Mouse (Mus musculus) lung, embryonic 15.5 days (tissue): Measurements from ENCODE around the gene Flt3l. TPM values are rescaled to one million over a fixed set of nuclear protein-coding genes. Genes with fewer than 3 reads are reported as not detected.
A peak's percentile ranks its signal among the peaks of the same experiment; 100 is the strongest.
"Not testable (repeated sequence)": the region's sequence is repeated elsewhere in the genome, so short reads cannot be mapped to it uniquely, and the experiment has no call there.

ENCODE experiments used
- ATAC-seq: fragments of 200-750 bp; cut with Nextera tagmentation; 2 replicates; pipeline ENCODE4 v1.8.0; 2017; ENCODE audit warnings: moderate number of reproducible peaks, borderline replicate concordance; ENCODE audit not compliant: low FRiP score, low TSS enrichment; ENCODE audit errors: extremely low read depth
- H3K27ac ChIP-seq: fragments of 300-500 bp; sonication (generic); 2 replicates; pipeline ENCODE4 v1.5.1; 2015; ENCODE audit warnings: moderate library complexity, mild to moderate bottlenecking, inconsistent platforms
- H3K27me3 ChIP-seq: fragments of 300-500 bp; sonication (generic); 2 replicates; pipeline ENCODE4 v1.6.1; 2015; ENCODE audit warnings: inconsistent platforms
- H3K36me3 ChIP-seq: fragments of 300-500 bp; sonication (generic); 2 replicates; pipeline ENCODE4 v1.6.1; 2015; ENCODE audit warnings: inconsistent platforms
- H3K4me1 ChIP-seq: fragments of 300-500 bp; sonication (generic); 2 replicates; pipeline ENCODE4 v1.6.1; 2015; ENCODE audit warnings: inconsistent platforms
- H3K4me2 ChIP-seq: fragments of 300-500 bp; sonication (generic); 2 replicates; pipeline ENCODE4 v1.6.1; 2015; ENCODE audit warnings: inconsistent platforms, mild to moderate bottlenecking, moderate library complexity
- H3K4me3 ChIP-seq: fragments of 300-500 bp; sonication (generic); 2 replicates; pipeline ENCODE4 v1.5.1; 2015; ENCODE audit warnings: mild to moderate bottlenecking, inconsistent platforms
- H3K9ac ChIP-seq: fragments of 300-500 bp; sonication (generic); 2 replicates; pipeline ENCODE4 v1.6.1; 2015; ENCODE audit warnings: inconsistent platforms
- H3K9me3 ChIP-seq: fragments of 300-500 bp; sonication (generic); 2 replicates; pipeline ENCODE4 v1.6.1; 2016; ENCODE audit warnings: inconsistent platforms
- WGBS: fragments of 180-500 bp; shearing (Covaris S2); methylation state at CpG from one replicate; pipeline ENCODE4 v1.1.7; 2015; 5-methylcytosine and 5-hydroxymethylcytosine counted together
- polyA plus RNA-seq: library from polyadenylated mRNA; unstranded; fragments of >200 nt; fragmentation: Nextera tagmentation; extraction: Ambion mirVana; gene quantifications from 2 replicates; pipeline ENCODE4 v1.2.1, GENCODE M21; 2015

Gene Flt3l
- polyA plus RNA-seq, 1 experiment from 2014 or later: 1.5 TPM

- peak overlapping the region; percentile 63 for H3K4me2 ChIP-seq
- no peaks in the 10 kb centered on the region for H3K27me3 ChIP-seq
- H3K4me1 ChIP-seq: peaks cover 34% of the 10 kb centered on the region
- no peaks in the 10 kb centered on the region for H3K36me3 ChIP-seq
- no peaks in the 10 kb centered on the region for H3K9me3 ChIP-seq
- no peak for ATAC-seq
- peak overlapping the region; percentile 47 for H3K9ac ChIP-seq
- H3K27ac ChIP-seq: peak overlapping the region; percentile 93
- 47% methylated on average over 9 of the region's 9 CpGs for WGBS
- H3K4me3 ChIP-seq: peak overlapping the region; percentile 46
These were observed 33.2 kb downstream of the Flt3l start for GRCm38 (mm10) chr7:45102940-45103585.

GRCm38 (mm10) chr7:45102441-45102840 lies 33.8 kb downstream of the Flt3l start:
- H3K4me2 ChIP-seq: peak overlapping the region; percentile 63
- H3K4me1 ChIP-seq: peaks cover 34% of the 10 kb centered on the region
- H3K27me3 ChIP-seq: no peaks in the 10 kb centered on the region
- H3K9ac ChIP-seq: no peak overlapping the region
- WGBS: 72% methylated on average over 11 of the region's 11 CpGs
- no peak for ATAC-seq
- no peaks in the 10 kb centered on the region for H3K36me3 ChIP-seq
- H3K4me3 ChIP-seq: peak overlapping the region; percentile 46
- H3K27ac ChIP-seq: no peak overlapping the region
- no peaks in the 10 kb centered on the region for H3K9me3 ChIP-seq

GRCm38 (mm10) chr7:45100046-45100445 lies 36.2 kb downstream of the Flt3l start:
- no peak overlapping the region for H3K9ac ChIP-seq
- no peaks in the 10 kb centered on the region for H3K9me3 ChIP-seq
- no peaks in the 10 kb centered on the region for H3K36me3 ChIP-seq
- no peak overlapping the region for H3K4me2 ChIP-seq
- no peaks in the 10 kb centered on the region for H3K27me3 ChIP-seq
- no peak overlapping the region for H3K4me3 ChIP-seq
- no peak overlapping the region for H3K27ac ChIP-seq
- peaks cover 34% of the 10 kb centered on the region for H3K4me1 ChIP-seq
- no peak for ATAC-seq
- 78% methylated on average over 6 of the region's 6 CpGs for WGBS

- ATAC-seq: no peak
- H3K4me3 ChIP-seq: no peak overlapping the region
- no peak overlapping the region for H3K9ac ChIP-seq
- WGBS: 84% methylated on average over 8 of the region's 8 CpGs
- H3K27me3 ChIP-seq: no peaks in the 10 kb centered on the region
- H3K36me3 ChIP-seq: no peaks in the 10 kb centered on the region
- no peak overlapping the region for H3K4me2 ChIP-seq
- H3K27ac ChIP-seq: no peak overlapping the region
- no peaks in the 10 kb centered on the region for H3K9me3 ChIP-seq
- H3K4me1 ChIP-seq: peaks cover 27% of the 10 kb centered on the region
These were observed 37.5 kb downstream of the Flt3l start for GRCm38 (mm10) chr7:45098541-45099240.

- Histone ChIP-seq H3K27ac (peak overlapping the region; percentile 15; the same call in 1 of the 2 replicates), H3K27me3 (no peaks in the 10 kb centered on the region), H3K36me3 (no peaks in the 10 kb centered on the region), H3K9me3 (no peaks in the 10 kb centered on the region), H3K4me2 (no peak overlapping the region), H3K4me1 (peaks cover 25% of the 10 kb centered on the region), H3K9ac (no peak overlapping the region), H3K4me3 (no peak overlapping the region)
- no peak for ATAC-seq
- WGBS: 57% methylated on average over 6 of the region's 6 CpGs
These were observed 38.8 kb downstream of the Flt3l start for GRCm38 (mm10) chr7:45097479-45097878.

GRCm38 (mm10) chr7:45095965-45096364 lies 40.3 kb downstream of the Flt3l start:
- not testable (repeated sequence) for H3K36me3 ChIP-seq, H3K27ac ChIP-seq, H3K4me3 ChIP-seq, H3K9ac ChIP-seq, H3K4me2 ChIP-seq, H3K9me3 ChIP-seq, ATAC-seq, H3K27me3 ChIP-seq
- peaks cover 22% of the 10 kb centered on the region for H3K4me1 ChIP-seq
- 89% methylated on average over 14 of the region's 14 CpGs for WGBS

GRCm38 (mm10) chr7:45095367-45095766 lies 40.9 kb downstream of the Flt3l start:
- H3K4me1 ChIP-seq: peaks cover 23% of the 10 kb centered on the region
- no peaks in the 10 kb centered on the region for H3K9me3 ChIP-seq
- ATAC-seq: no peak
- 82% methylated on average over 6 of the region's 6 CpGs for WGBS
- H3K36me3 ChIP-seq: no peaks in the 10 kb centered on the region
- no peaks in the 10 kb centered on the region for H3K27me3 ChIP-seq
- no peak overlapping the region for H3K4me2 ChIP-seq
- no peak overlapping the region for H3K9ac ChIP-seq
- H3K4me3 ChIP-seq: no peak overlapping the region
- no peak overlapping the region for H3K27ac ChIP-seq

- Histone ChIP-seq H3K4me3 (no peak overlapping the region), H3K27ac (no peak overlapping the region), H3K9ac (no peak overlapping the region)
These were observed 42.1 kb downstream of the Flt3l start for GRCm38 (mm10) chr7:45094121-45094520.

GRCm38 (mm10) chr7:45093516-45093905 lies 42.7 kb downstream of the Flt3l start:
- Histone ChIP-seq H3K4me2 (no peak overlapping the region), H3K9ac (no peak overlapping the region), H3K9me3 (no peaks in the 10 kb centered on the region), H3K36me3 (peaks cover 7% of the 10 kb centered on the region), H3K27ac (peak overlapping the region; percentile 79), H3K4me1 (peaks cover 25% of the 10 kb centered on the region), H3K27me3 (no peaks in the 10 kb centered on the region), H3K4me3 (no peak overlapping the region)
- WGBS: 37% methylated on average over 17 of the region's 18 CpGs
- ATAC-seq: no peak

More at GRCm38 (mm10) chr7:45094121-45094520, 42.1 kb downstream of the Flt3l start:
- WGBS: 25% methylated on average over 7 of the region's 7 CpGs
- H3K9me3 ChIP-seq: no peaks in the 10 kb centered on the region
- H3K27me3 ChIP-seq: no peaks in the 10 kb centered on the region
- 0 out of 2 replicates have a peak, but pooled peaks cover 3% of the 10 kb centered on the region for H3K36me3 ChIP-seq
- no peak for ATAC-seq
- H3K4me1 ChIP-seq: peaks cover 25% of the 10 kb centered on the region
- H3K4me2 ChIP-seq: no peak overlapping the region

GRCm38 (mm10) chr7:45092828-45093515 lies 43.3 kb downstream of the Flt3l start:
- Histone ChIP-seq H3K9ac (no peak overlapping the region), H3K36me3 (peaks cover 13% of the 10 kb centered on the region), H3K27me3 (no peaks in the 10 kb centered on the region), H3K4me1 (peaks cover 25% of the 10 kb centered on the region), H3K9me3 (no peaks in the 10 kb centered on the region), H3K4me2 (peak overlapping the region; percentile 6; the same call in 1 of the 2 replicates), H3K27ac (peak overlapping the region; percentile 79), H3K4me3 (no peak overlapping the region)
- no peak for ATAC-seq
- 45% methylated on average over 12 of the region's 12 CpGs for WGBS

- H3K4me2 ChIP-seq: peak within 1 kb of the TSS; percentile 72
- peak; percentile 97 for ATAC-seq
- H3K9ac ChIP-seq: peak within 1 kb of the TSS; percentile 62
- WGBS: under 1% methylated on average over 16 of the region's 16 CpGs
- no peaks in the 10 kb centered on the region for H3K9me3 ChIP-seq
- peaks cover 25% of the 10 kb centered on the region for H3K4me1 ChIP-seq
- peak within 1 kb of the TSS; percentile 52 for H3K4me3 ChIP-seq
- peak within 1 kb of the TSS; percentile 79 for H3K27ac ChIP-seq
- peaks cover 22% of the 10 kb centered on the region for H3K36me3 ChIP-seq
- H3K27me3 ChIP-seq: no peaks in the 10 kb centered on the region
These were observed 44.2 kb downstream of the Flt3l start, which contains the start of gene Rcn3 for GRCm38 (mm10) chr7:45092048-45092447. TSS of gene Rcn3 (minus strand) at chr7:45092221.
